Mouse (Mus musculus): Measurements from ENCODE around the gene Ccdc187. TPM values are rescaled to one million over a fixed set of nuclear protein-coding genes. Genes with fewer than 3 reads are reported as not detected.

Ccdc187 gene
- polyA plus RNA-seq, 1 experiment from 2014 or later: 0.21 TPM

GRCm38 (mm10) chr2:26268216-26268615, 26.1 kb downstream of the Ccdc187 start:
- ATAC-seq (ENCODE audit: low FRiP score, low TSS enrichment): no peak

DNA sequence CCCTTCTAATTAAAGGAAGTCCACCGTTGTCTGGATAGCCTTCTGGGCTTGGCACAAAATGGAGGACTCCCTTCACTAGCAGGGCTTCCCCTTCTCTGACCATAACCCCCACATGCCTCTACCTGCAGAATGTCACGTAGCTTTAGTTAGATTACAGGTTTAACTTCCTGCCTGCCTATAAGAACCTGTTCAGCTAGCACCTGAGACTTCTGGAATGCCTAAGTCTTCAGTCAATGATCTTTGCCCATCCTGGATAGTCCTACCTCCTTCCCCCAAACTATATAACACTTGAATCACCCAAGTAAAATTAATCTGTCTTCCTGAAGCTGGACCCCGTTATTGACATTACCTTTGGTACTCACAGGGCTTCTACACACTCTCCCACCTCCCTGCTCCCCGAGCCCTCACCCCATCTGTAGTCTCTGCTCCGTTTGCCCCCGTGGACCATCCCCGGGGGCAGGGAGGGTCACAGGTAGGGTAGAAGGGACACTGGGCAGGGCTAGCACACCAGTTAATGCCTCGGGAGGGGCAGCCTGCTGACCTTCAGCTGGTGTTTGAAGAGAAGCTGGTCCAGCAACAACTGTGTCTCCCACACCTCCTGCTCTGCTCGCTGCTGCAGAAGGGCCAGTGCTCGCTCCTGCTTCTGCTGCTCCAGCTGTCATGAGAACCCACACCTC, 28.2 kb downstream of the Ccdc187 start:
- no peaks in the 10 kb centered on the region for H3K4me1 ChIP-seq (replicated peaks; ENCODE audit: control insufficient read depth, insufficient read depth)
- H3K9me3 ChIP-seq (ENCODE audit: control insufficient read depth, low read length): no peaks in the 10 kb centered on the region
- H3K27ac ChIP-seq (replicated peaks): peak overlapping the region; percentile 61
- H3K36me3 ChIP-seq (ENCODE audit: control insufficient read depth, insufficient read depth, low read length): no peaks in the 10 kb centered on the region
- TF ChIP-seq EP300 (optimal IDR thresholded peaks at IDR 0.05): no peak
- TF ChIP-seq CTCF (IDR thresholded peaks at IDR 0.05; ENCODE audit: low read depth): no peak
- WGBS: 69% methylated on average over 10 of the region's 10 CpGs
- H3K4me3 ChIP-seq (ENCODE audit: low read depth, low read length): no peak overlapping the region
- DNase-seq (ENCODE audit: low spot score) (no peak), ATAC-seq (ENCODE audit: low FRiP score, low TSS enrichment) (peak; percentile 45)
- H3K27me3 ChIP-seq (ENCODE audit: control insufficient read depth, insufficient read depth, low read length): no peaks in the 10 kb centered on the region
- H3K4me2 ChIP-seq (replicated peaks; ENCODE audit: low read depth): no peak overlapping the region
- H3K9ac ChIP-seq (ENCODE audit: low read length): no peak overlapping the region

More at GRCm38 (mm10) chr2:26268216-26268615, 26.1 kb downstream of the Ccdc187 start:
- TF ChIP-seq EP300 (optimal IDR thresholded peaks at IDR 0.05) (no peak), CTCF (IDR thresholded peaks at IDR 0.05; ENCODE audit: low read depth) (no peak)
- no peak for DNase-seq (ENCODE audit: low spot score)
- Histone ChIP-seq H3K27ac (replicated peaks) (no peak overlapping the region), H3K9ac (ENCODE audit: low read length) (no peak overlapping the region), H3K27me3 (ENCODE audit: control insufficient read depth, insufficient read depth, low read length) (no peaks in the 10 kb centered on the region), H3K36me3 (ENCODE audit: control insufficient read depth, insufficient read depth, low read length) (no peaks in the 10 kb centered on the region), H3K4me3 (ENCODE audit: low read depth, low read length) (no peak overlapping the region), H3K4me1 (replicated peaks; ENCODE audit: control insufficient read depth, insufficient read depth) (no peaks in the 10 kb centered on the region), H3K4me2 (replicated peaks; ENCODE audit: low read depth) (no peak overlapping the region), H3K9me3 (ENCODE audit: control insufficient read depth, low read length) (no peaks in the 10 kb centered on the region)
- WGBS: 60% methylated on average over 3 of the region's 3 CpGs

DNA sequence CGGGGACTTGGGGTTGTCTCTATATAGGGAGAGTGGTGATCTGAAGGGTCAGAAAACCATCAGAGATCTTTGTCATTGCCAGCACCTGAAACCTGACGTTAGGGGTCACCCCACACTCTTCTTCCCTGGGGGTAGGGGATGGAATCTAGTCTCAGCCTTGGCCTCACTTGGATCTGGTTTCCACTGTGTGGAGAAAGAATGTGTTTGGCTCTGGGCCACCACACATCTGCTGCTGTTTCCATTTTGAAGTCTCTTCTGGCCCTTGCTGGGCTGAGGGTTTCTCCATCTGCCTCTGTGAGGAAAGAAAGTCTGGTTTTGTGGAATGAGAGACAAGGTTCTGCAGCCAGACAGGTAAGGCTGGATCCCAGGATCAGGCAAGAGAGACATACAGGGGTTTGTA, 29.3 kb downstream of the Ccdc187 start:
- ATAC-seq (ENCODE audit: low FRiP score, low TSS enrichment): no peak
- no peak overlapping the region for H3K27ac ChIP-seq (replicated peaks)

DNA sequence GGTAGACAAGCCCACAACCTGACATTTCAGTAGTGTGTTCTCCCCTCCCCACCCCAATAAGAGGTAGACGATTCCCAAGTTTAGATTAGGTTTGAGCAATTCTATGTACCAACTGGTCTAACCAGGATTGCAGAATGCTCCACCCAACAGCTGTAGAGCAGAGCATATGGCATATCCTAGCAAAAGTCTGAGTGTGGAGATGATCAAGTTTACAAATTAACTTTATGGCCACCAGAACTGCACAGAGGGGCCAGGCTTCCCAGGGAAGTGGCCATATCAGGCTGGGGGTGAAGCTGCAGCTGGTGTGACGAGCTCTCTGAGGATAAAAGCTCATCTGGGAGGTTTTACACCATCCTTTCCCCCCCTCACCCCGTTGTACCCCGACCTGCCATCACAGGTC, 29.7 kb downstream of the Ccdc187 start:
- WGBS: 69% methylated on average over 4 of the region's 4 CpGs
- no peaks in the 10 kb centered on the region for H3K36me3 ChIP-seq (ENCODE audit: control insufficient read depth, insufficient read depth, low read length)
- no peak overlapping the region for H3K4me3 ChIP-seq (ENCODE audit: low read depth, low read length)
- no peaks in the 10 kb centered on the region for H3K4me1 ChIP-seq (replicated peaks; ENCODE audit: control insufficient read depth, insufficient read depth)
- no peaks in the 10 kb centered on the region for H3K27me3 ChIP-seq (ENCODE audit: control insufficient read depth, insufficient read depth, low read length)
- ATAC-seq (ENCODE audit: low FRiP score, low TSS enrichment) (no peak), DNase-seq (ENCODE audit: low spot score) (no peak)
- no peak overlapping the region for H3K27ac ChIP-seq (replicated peaks)
- H3K9me3 ChIP-seq (ENCODE audit: control insufficient read depth, low read length): no peaks in the 10 kb centered on the region
- TF ChIP-seq EP300 (optimal IDR thresholded peaks at IDR 0.05) (no peak), CTCF (IDR thresholded peaks at IDR 0.05; ENCODE audit: low read depth) (no peak)
- no peak overlapping the region for H3K9ac ChIP-seq (ENCODE audit: low read length)
- H3K4me2 ChIP-seq (replicated peaks; ENCODE audit: low read depth): no peak overlapping the region

More for the DNA sequence above, 29.3 kb downstream of the Ccdc187 start:
- H3K9ac ChIP-seq (ENCODE audit: low read length): no peak overlapping the region
- TF ChIP-seq CTCF (IDR thresholded peaks at IDR 0.05; ENCODE audit: low read depth) (no peak), EP300 (optimal IDR thresholded peaks at IDR 0.05) (no peak)
- no peak overlapping the region for H3K4me3 ChIP-seq (ENCODE audit: low read depth, low read length)
- no peaks in the 10 kb centered on the region for H3K36me3 ChIP-seq (ENCODE audit: control insufficient read depth, insufficient read depth, low read length)
- H3K9me3 ChIP-seq (ENCODE audit: control insufficient read depth, low read length): no peaks in the 10 kb centered on the region
- no peak for DNase-seq (ENCODE audit: low spot score)
- H3K4me2 ChIP-seq (replicated peaks; ENCODE audit: low read depth): no peak overlapping the region
- no peaks in the 10 kb centered on the region for H3K27me3 ChIP-seq (ENCODE audit: control insufficient read depth, insufficient read depth, low read length)
- WGBS: 66% methylated on average over 2 of the region's 2 CpGs
- no peaks in the 10 kb centered on the region for H3K4me1 ChIP-seq (replicated peaks; ENCODE audit: control insufficient read depth, insufficient read depth)

DNA sequence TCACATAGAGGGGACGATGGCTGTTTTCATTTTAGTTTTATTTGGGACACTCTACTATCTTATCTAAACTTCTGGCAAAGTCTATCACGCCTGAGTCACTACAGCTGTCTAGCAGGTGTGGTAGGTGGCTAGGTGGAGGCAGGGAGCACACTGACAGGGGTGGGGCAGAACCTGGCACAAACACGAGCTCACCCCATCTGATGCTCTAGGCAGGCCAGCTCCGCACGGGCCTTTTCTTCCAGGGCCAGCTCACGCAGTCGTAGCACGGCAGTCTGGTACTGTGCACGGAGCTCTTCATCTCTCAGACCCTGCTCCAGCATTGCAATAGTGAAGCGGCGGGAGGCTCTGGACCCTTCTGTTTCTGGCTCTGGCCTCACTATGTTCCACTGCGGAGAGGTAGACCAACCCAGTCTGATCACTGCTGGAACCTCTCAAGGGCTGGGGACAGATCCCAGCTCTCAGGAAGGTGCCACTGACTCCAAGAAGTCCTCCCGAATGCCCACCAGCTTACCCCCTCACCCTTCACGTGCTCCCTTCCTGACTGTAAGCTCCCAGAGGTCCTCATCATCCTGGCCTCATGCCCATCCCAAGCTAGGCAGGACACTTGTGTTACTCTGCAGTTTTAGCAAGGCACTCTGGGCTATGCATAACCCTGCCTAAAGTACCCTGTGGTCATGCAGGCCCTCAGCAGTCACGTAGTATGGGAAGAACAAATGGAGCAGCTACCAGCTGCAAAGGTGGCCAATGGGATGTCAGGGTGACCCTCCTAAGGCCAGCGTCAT, 36.9 kb downstream of the Ccdc187 start:
- Histone ChIP-seq H3K4me3 (ENCODE audit: low read depth, low read length) (no peak overlapping the region), H3K27me3 (ENCODE audit: control insufficient read depth, insufficient read depth, low read length) (no peaks in the 10 kb centered on the region), H3K27ac (replicated peaks) (0 out of 2 replicates have a peak overlapping the region, but pooled peaks have one; percentile 35), H3K36me3 (ENCODE audit: control insufficient read depth, insufficient read depth, low read length) (no peaks in the 10 kb centered on the region), H3K4me1 (replicated peaks; ENCODE audit: control insufficient read depth, insufficient read depth) (no peaks in the 10 kb centered on the region), H3K4me2 (replicated peaks; ENCODE audit: low read depth) (no peak overlapping the region), H3K9me3 (ENCODE audit: control insufficient read depth, low read length) (no peaks in the 10 kb centered on the region), H3K9ac (ENCODE audit: low read length) (no peak overlapping the region)
- ATAC-seq (ENCODE audit: low FRiP score, low TSS enrichment) (0 out of 2 replicates have a peak, but pooled peaks have one; percentile 14), DNase-seq (ENCODE audit: low spot score) (no peak)
- WGBS: 67% methylated on average over 16 of the region's 16 CpGs
- TF ChIP-seq EP300 (optimal IDR thresholded peaks at IDR 0.05) (no peak), CTCF (IDR thresholded peaks at IDR 0.05; ENCODE audit: low read depth) (no peak)

GRCm38 (mm10) chr2:26254816-26255215, 39.5 kb downstream of the Ccdc187 start:
- Histone ChIP-seq H3K4me2 (replicated peaks; ENCODE audit: low read depth) (no peak overlapping the region), H3K9me3 (ENCODE audit: control insufficient read depth, low read length) (no peaks in the 10 kb centered on the region), H3K27ac (replicated peaks) (no peak overlapping the region), H3K36me3 (ENCODE audit: control insufficient read depth, insufficient read depth, low read length) (no peaks in the 10 kb centered on the region), H3K4me3 (ENCODE audit: low read depth, low read length) (no peak overlapping the region), H3K9ac (ENCODE audit: low read length) (no peak overlapping the region), H3K4me1 (replicated peaks; ENCODE audit: control insufficient read depth, insufficient read depth) (no peaks in the 10 kb centered on the region), H3K27me3 (ENCODE audit: control insufficient read depth, insufficient read depth, low read length) (no peaks in the 10 kb centered on the region)
- ATAC-seq (ENCODE audit: low FRiP score, low TSS enrichment): no peak
- no peak for DNase-seq (ENCODE audit: low spot score)
- WGBS: 63% methylated on average over 4 of the region's 4 CpGs
- no peak for TF ChIP-seq CTCF (IDR thresholded peaks at IDR 0.05; ENCODE audit: low read depth)
- no peak for TF ChIP-seq EP300 (optimal IDR thresholded peaks at IDR 0.05)

All from stomach, postnatal 0 days (tissue).